Mouse (Mus musculus) ovary, adult 10 weeks (tissue): ENCODE data around the gene Mrps34. TPM values are rescaled to one million over a fixed set of nuclear protein-coding genes. Genes with fewer than 3 reads are reported as not detected.

ENCODE experiments used
- polyA plus RNA-seq: library from polyadenylated mRNA; stranded (reverse); fragments of 350-450 nt; fragmentation: Illumina TruSeq; extraction: RNeasy Lipid Tissue Mini Kit (QIAGEN cat#74804); gene quantifications from one replicate; pipeline ENCODE4 v1.2.3, GENCODE M21; 2014

The Mrps34 gene
- polyA plus RNA-seq: 0.94 TPM

GRCm38 (mm10) chr17:24894995-24895547, at the start of gene Mrps34, which contains the start of gene Eme2:
Gene Mrps34, plus strand, starts transcription at chr17:24895116.
Gene Eme2, minus strand, starts transcription at chr17:24895087.

DNA sequence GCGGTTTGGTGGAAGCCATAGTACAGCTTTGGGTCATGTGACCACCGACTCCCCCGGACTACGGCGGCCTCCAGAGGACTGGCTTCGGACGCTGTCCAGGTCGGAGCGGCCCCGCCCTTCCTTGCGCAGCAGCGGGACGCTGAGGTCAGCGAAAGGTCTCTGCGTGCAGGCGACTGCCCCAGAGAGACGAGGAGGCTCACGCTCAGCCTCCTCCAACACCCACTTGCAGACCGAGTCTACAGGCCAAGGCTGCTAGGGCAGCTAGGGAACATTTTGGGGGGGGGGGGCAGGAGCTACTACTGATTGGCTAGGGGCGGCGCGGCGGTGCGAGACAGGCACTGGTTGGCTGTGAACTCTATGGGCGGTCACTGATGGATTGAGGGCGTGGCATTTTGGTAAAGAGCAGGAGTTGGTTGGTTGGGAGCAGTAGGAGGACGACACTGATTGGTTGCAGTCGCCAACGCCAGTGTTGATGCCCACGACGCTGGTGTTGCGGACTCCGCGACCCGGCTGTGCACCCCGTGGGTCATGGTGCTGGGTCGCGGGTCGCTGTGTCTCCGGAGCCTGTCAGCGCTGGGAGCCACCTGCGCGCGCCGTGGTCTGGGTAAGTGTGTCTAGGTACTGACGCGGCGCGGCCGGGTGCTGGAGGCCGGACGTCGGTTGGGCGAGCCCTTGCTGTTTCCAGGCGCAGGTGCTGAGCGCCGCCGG, 44.7 kb upstream of the Mrps34 start, which contains the start of gene Fahd1:
Gene Fahd1 (minus strand): TSS at position 300 of the 708 bp plus-strand sequence.

DNA sequence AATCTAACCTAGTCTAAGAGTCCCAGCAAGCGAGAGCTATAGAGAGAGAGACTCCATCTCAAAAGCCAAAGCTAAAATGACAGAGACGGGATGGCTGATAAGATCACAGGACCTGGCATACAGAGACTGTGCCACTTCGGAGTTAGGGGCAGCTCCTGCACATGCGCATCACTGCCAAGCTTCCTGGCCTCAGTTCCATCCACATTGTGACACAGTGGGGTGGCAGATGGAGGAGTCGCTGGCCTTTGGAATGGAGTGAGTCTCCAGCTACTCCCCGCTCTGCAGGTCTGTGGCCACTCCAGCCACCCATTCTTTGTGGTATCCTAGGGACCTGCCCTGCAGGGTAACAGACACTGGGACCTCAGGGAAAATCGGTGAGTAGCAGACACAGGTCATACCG, 29.1 kb upstream of the Mrps34 start, which contains the start of gene Igfals:
Gene Igfals (plus strand): TSS at position 222 of the 400 bp plus-strand sequence.

GRCm38 (mm10) chr17:24886134-24886931, 8.6 kb upstream of the Mrps34 start, which contains the start of the genes Nubp2 and Spsb3:
Gene Nubp2, minus strand, starts transcription at chr17:24886349.
Gene Spsb3, plus strand, starts transcription at chr17:24886643.

DNA sequence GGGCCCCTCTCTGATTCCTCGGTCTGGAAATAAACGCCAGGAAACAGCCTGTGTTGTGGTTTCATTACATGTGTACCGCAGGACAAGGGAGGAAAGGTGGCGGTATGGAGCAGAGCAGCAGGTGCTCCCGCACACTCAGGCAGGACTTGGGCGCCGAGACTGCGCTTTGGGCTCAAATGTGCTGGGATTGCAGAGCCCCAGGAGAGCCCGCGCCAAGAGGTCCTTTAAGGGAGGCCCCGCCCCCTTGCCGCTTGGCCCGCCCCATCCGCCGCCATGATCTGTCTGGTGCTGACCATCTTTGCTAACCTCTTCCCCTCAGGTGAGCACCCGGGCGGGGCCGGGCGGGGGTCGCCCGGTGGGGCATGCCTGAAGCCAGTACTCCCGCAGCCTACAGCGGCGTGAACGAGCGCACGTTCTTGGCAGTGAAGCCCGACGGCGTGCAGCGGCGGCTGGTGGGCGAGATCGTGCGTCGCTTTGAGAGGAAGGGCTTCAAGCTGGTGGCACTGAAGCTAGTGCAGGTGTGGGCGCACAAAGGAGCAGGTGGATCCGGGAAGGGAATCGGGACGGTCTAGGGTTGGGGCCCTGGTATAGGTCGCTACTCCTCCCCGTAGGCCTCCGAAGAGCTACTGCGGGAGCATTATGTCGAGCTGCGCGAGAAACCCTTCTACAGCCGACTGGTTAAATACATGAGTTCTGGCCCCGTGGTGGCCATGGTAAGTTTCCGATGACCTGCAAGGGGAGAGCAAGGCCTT, 1.5 kb downstream of the Mrps34 start, which contains the start of gene Nme3:
Gene Nme3 (plus strand): TSS at position 260 of the 752 bp plus-strand sequence.

DNA sequence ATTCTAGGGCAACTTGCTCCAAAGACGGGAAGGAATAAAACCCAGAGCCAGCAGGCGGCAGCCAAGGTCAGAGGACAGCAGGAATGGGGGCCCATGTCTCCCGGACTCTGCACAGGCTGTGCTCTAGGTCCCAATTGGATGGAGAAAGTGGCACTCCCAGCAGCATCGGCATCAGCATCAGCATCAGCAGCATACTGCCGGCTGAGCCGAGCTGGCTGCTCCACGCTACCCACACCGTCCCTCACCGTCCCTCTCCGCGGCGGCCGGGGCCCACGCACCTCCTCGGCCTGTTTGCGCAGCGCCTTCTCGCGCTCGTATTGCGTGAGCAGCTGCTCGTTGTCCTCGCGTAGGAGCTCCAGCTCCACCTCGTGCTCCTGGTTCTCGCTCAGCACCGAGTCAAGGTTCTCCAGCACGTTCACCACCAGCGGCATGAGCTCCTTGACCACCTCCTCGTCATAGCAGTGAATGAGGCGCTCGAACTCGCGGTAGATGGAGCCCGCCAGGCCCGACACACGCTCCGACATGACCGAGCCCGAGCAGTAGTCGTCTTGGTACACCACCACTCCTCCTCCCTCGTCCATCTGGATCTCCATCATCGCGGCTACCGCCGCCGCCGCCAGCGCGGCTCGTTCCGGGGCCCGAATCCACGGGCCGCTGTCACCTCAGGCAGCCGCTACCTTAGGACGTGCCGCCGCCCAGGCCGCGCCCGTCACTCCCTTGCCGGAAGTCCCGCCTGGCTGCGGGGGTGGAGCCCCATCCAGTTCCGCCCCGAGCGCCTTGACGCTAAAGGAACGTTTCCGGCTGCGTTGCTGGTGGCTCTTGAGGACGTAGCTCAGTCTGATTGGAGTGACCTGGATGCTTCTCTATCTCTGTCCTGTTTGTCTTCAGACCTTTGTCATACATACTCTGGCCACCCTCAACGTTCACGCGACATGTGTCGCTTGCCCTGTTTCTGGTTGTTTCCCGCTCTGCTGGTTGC, 41.6 kb downstream of the Mrps34 start, which contains the start of gene Mapk8ip3:
Gene Mapk8ip3 (minus strand): TSS at position 719 of the 979 bp plus-strand sequence.

Other genes with a start within 250 kb of the Mrps34 start
- gene Slc9a3r2, start 244.8 kb upstream of the Mrps34 start, polyA plus RNA-seq: 11.8 TPM
- gene Npw, start 236.7 kb upstream of the Mrps34 start, polyA plus RNA-seq: not detected
- gene Zfp598, start 225.4 kb upstream of the Mrps34 start, polyA plus RNA-seq: 0.68 TPM
- 0.83 TPM for gene Syngr3, start 205.2 kb upstream of the Mrps34 start, polyA plus RNA-seq
- gene Gfer, start 199.0 kb upstream of the Mrps34 start, polyA plus RNA-seq: 10.4 TPM
- gene Noxo1, start 198.9 kb upstream of the Mrps34 start, polyA plus RNA-seq: 1.1 TPM
- 0.31 TPM for gene Tbl3, start 187.5 kb upstream of the Mrps34 start, polyA plus RNA-seq
- not detected for gene Rnf151, start 177.1 kb upstream of the Mrps34 start, polyA plus RNA-seq
- gene Rps2, start 177.0 kb upstream of the Mrps34 start, polyA plus RNA-seq: 771 TPM
- gene Ndufb10, start 170.6 kb upstream of the Mrps34 start, polyA plus RNA-seq: 52.5 TPM
- not detected for gene Rpl3l, start 167.3 kb upstream of the Mrps34 start, polyA plus RNA-seq
- gene Msrb1, start 158.5 kb upstream of the Mrps34 start, polyA plus RNA-seq: 1.2 TPM
- gene Hs3st6, start 142.1 kb upstream of the Mrps34 start, polyA plus RNA-seq: not detected
- gene Meiob, start 90.8 kb upstream of the Mrps34 start, polyA plus RNA-seq: 0.74 TPM
- gene Hagh, start 55.0 kb upstream of the Mrps34 start, polyA plus RNA-seq: 2.5 TPM
- gene Fahd1, start 44.8 kb upstream of the Mrps34 start, polyA plus RNA-seq: 54.8 TPM
- not detected for gene Igfals, start 29.1 kb upstream of the Mrps34 start, polyA plus RNA-seq
- 2.1 TPM for gene Nubp2, start 8.8 kb upstream of the Mrps34 start, polyA plus RNA-seq
- not detected for gene Spsb3, start 8.5 kb upstream of the Mrps34 start, polyA plus RNA-seq
- 1.4 TPM for gene Eme2, start within 50 bp of the Mrps34 start, polyA plus RNA-seq
- gene Nme3, start 1.4 kb downstream of the Mrps34 start, polyA plus RNA-seq: 1.0 TPM
- gene Mapk8ip3, start 41.9 kb downstream of the Mrps34 start, polyA plus RNA-seq: 4.4 TPM
- gene Jpt2, start 65.6 kb downstream of the Mrps34 start, polyA plus RNA-seq: 90.6 TPM
- gene Cramp1l, start 120.7 kb downstream of the Mrps34 start, polyA plus RNA-seq: 8.0 TPM
- gene Ift140, start 121.0 kb downstream of the Mrps34 start, polyA plus RNA-seq: 20.0 TPM
- 8.2 TPM for gene Tmem204, start 188.5 kb downstream of the Mrps34 start, polyA plus RNA-seq
- gene Telo2, start 220.9 kb downstream of the Mrps34 start, polyA plus RNA-seq: 1.1 TPM
- not detected for gene Ptx4, start 225.6 kb downstream of the Mrps34 start, polyA plus RNA-seq
- gene Clcn7, start 238.3 kb downstream of the Mrps34 start, polyA plus RNA-seq: 3.7 TPM